Mouse (Mus musculus): ENCODE measurements at regions not wholly inside any gene's neighbourhood (a gene's known extent, or its start where the extent isn't known, plus 50 kb on each side); places are given as distances from the start of the nearest gene placed in this dataset.

- no peak for DNase-seq (ENCODE audit: low read depth)
- TF ChIP-seq CTCF (IDR thresholded peaks at IDR 0.05; ENCODE audit: borderline replicate concordance, extremely low read depth, insufficient read depth, insufficient read length) (no peak), POLR2A (IDR thresholded peaks at IDR 0.05; ENCODE audit: borderline replicate concordance, extremely low read depth, insufficient read depth, insufficient read length, poor library complexity, severe bottlenecking) (no peak)
These were observed 1208.5 kb downstream of the Rapgef2 start for GRCm38 (mm10) chr3:78077822-78078221.

GRCm38 (mm10) chr3:78077275-78077674 lies 1209.0 kb downstream of the Rapgef2 start:
- no peak for DNase-seq (ENCODE audit: low read depth)
- TF ChIP-seq POLR2A (IDR thresholded peaks at IDR 0.05; ENCODE audit: borderline replicate concordance, extremely low read depth, insufficient read depth, insufficient read length, poor library complexity, severe bottlenecking) (no peak), CTCF (IDR thresholded peaks at IDR 0.05; ENCODE audit: borderline replicate concordance, extremely low read depth, insufficient read depth, insufficient read length) (no peak)

- peak; percentile 12 for DNase-seq (ENCODE audit: low read depth)
- no peak for TF ChIP-seq POLR2A (IDR thresholded peaks at IDR 0.05; ENCODE audit: borderline replicate concordance, extremely low read depth, insufficient read depth, insufficient read length, poor library complexity, severe bottlenecking)
- TF ChIP-seq CTCF (IDR thresholded peaks at IDR 0.05; ENCODE audit: borderline replicate concordance, extremely low read depth, insufficient read depth, insufficient read length) = no peak
These were observed 1213.3 kb downstream of the Rapgef2 start for GRCm38 (mm10) chr3:78073040-78073439.

- TF ChIP-seq CTCF (IDR thresholded peaks at IDR 0.05; ENCODE audit: borderline replicate concordance, extremely low read depth, insufficient read depth, insufficient read length) = no peak
- TF ChIP-seq POLR2A (IDR thresholded peaks at IDR 0.05; ENCODE audit: borderline replicate concordance, extremely low read depth, insufficient read depth, insufficient read length, poor library complexity, severe bottlenecking) = no peak
- peak; percentile 19 for DNase-seq (ENCODE audit: low read depth)
These were observed 1219.1 kb downstream of the Rapgef2 start for GRCm38 (mm10) chr3:78067113-78067639.

- TF ChIP-seq CTCF (IDR thresholded peaks at IDR 0.05; ENCODE audit: borderline replicate concordance, extremely low read depth, insufficient read depth, insufficient read length) = no peak
- TF ChIP-seq POLR2A (IDR thresholded peaks at IDR 0.05; ENCODE audit: borderline replicate concordance, extremely low read depth, insufficient read depth, insufficient read length, poor library complexity, severe bottlenecking) = no peak
- no peak for DNase-seq (ENCODE audit: low read depth)
These were observed 1220.0 kb downstream of the Rapgef2 start for GRCm38 (mm10) chr3:78066336-78066735.

- DNase-seq (ENCODE audit: low read depth) = no peak
- TF ChIP-seq CTCF (IDR thresholded peaks at IDR 0.05; ENCODE audit: borderline replicate concordance, extremely low read depth, insufficient read depth, insufficient read length) = no peak
- TF ChIP-seq POLR2A (IDR thresholded peaks at IDR 0.05; ENCODE audit: borderline replicate concordance, extremely low read depth, insufficient read depth, insufficient read length, poor library complexity, severe bottlenecking) = no peak
These were observed 1223.8 kb downstream of the Rapgef2 start for GRCm38 (mm10) chr3:78062549-78062948.

GRCm38 (mm10) chr3:78059826-78060591 lies 1226.3 kb downstream of the Rapgef2 start:
- peak; percentile 67 for DNase-seq (ENCODE audit: low read depth)
- TF ChIP-seq POLR2A (IDR thresholded peaks at IDR 0.05; ENCODE audit: borderline replicate concordance, extremely low read depth, insufficient read depth, insufficient read length, poor library complexity, severe bottlenecking) = no peak
- no peak for TF ChIP-seq CTCF (IDR thresholded peaks at IDR 0.05; ENCODE audit: borderline replicate concordance, extremely low read depth, insufficient read depth, insufficient read length)

Data from brain, embryonic 14.5 days (tissue).